Mouse (Mus musculus) heart, adult 2 months (tissue): ENCODE data around the gene Opn1sw.

Experiments
- CTCF ChIP-seq: fragments of 200-600 bp; IDR thresholded peaks from 2 replicates; pipeline ENCODE4 v1.8.1; 2022; ENCODE audit warnings: antibody characterized with exemption, mild to moderate bottlenecking, moderate library complexity
- EP300 ChIP-seq: fragments of 200-500 bp; IDR thresholded peaks from 2 replicates; pipeline ENCODE4 v1.6.1; 2011; ENCODE audit warnings: low read depth, low read length, control low read depth; ENCODE audit not compliant: insufficient read depth
- POLR2A ChIP-seq: fragments of 200-500 bp; IDR thresholded peaks from 2 replicates; pipeline ENCODE4 v1.6.1; 2011; ENCODE audit warnings: mild to moderate bottlenecking, low read depth, low read length, control low read depth; ENCODE audit not compliant: insufficient read depth

- TF ChIP-seq POLR2A (no peak), CTCF (no peak), EP300 (no peak)
These were observed at the start of gene Opn1sw for GRCm38 (mm10) chr6:29388052-29388518.
